Comparison of ENCODE assay signal across 10 mouse cellular contexts in genomic region chr17:47507523-47507922, GRCm38 (mm10). TPM values are rescaled to one million over a fixed set of nuclear protein-coding genes. Genes with fewer than 3 reads are reported as not detected.
DNase-seq lines count a peak whose midpoint lies in the region; ATAC-seq and TF ChIP-seq lines count a peak whose summit lies in the region.
"Had no signal": no experiment of that assay in that cellular context is flagged by ENCODE, and none has a peak within 500 bp of the region (broad histone marks: within the 10 kb centered on the region; RNA-seq: fewer than 3 reads in every experiment).

No protein-coding gene starts in this region.

- H3K27me3 ChIP-seq in heart, adult 2 months (ENCODE audit: control insufficient read depth, insufficient read depth, low read length) = no peaks in the 10 kb centered on the region
- no peaks in the 10 kb centered on the region for H3K27me3 ChIP-seq in lung, embryonic 14.5 days (ENCODE audit: insufficient read depth, low read length)
- no peaks in the 10 kb centered on the region for H3K27me3 ChIP-seq in heart, embryonic 16.5 days (ENCODE audit: control insufficient read depth, insufficient read depth, low read length)
- H3K27me3 ChIP-seq in neural tube, embryonic 15.5 days (replicated peaks) = no peaks in the 10 kb centered on the region
- H3K27me3 ChIP-seq: forebrain, embryonic 12.5 days; hindbrain, embryonic 13.5 days had no signal

- H3K9ac ChIP-seq in heart, adult 2 months (ENCODE audit: low read depth, low read length) = 0 out of 2 replicates have a peak overlapping the region, but pooled peaks have one; percentile 12
- no peak overlapping the region for H3K9ac ChIP-seq in lung, embryonic 14.5 days
- peak overlapping the region; percentile 49 for H3K9ac ChIP-seq in heart, embryonic 16.5 days (ENCODE audit: low read length)
- H3K9ac ChIP-seq in neural tube, embryonic 15.5 days (replicated peaks) = no peak overlapping the region
- H3K9ac ChIP-seq: forebrain, embryonic 12.5 days; hindbrain, embryonic 13.5 days had no signal

- no peaks in the 10 kb centered on the region for H3K79me2 ChIP-seq in heart, adult 2 months (replicated peaks; ENCODE audit: control insufficient read depth, insufficient read depth, low read length)

- peak overlapping the region; percentile 98 for H3K27ac ChIP-seq in heart, adult 2 months
- H3K27ac ChIP-seq in lung, embryonic 14.5 days (ENCODE audit: low read depth) = peak overlapping the region; percentile 37; the same call in 1 of the 2 replicates
- H3K27ac ChIP-seq in heart, embryonic 16.5 days (ENCODE audit: low read length) = peak overlapping the region; percentile 98
- H3K27ac ChIP-seq in neural tube, embryonic 15.5 days (replicated peaks) = no peak overlapping the region; the same call in 1 of the 2 replicates
- H3K27ac ChIP-seq: forebrain, embryonic 12.5 days had no signal

- 73% methylated on average over 2 of the region's 2 CpGs for WGBS in heart, adult 2 months
- WGBS in lung, embryonic 14.5 days = 63% methylated on average over 2 of the region's 2 CpGs
- 89% methylated on average over 2 of the region's 2 CpGs for WGBS in heart, embryonic 16.5 days
- 89% methylated on average over 2 of the region's 2 CpGs for WGBS in neural tube, embryonic 15.5 days

- intact Hi-C loops in heart, adult 2 months (cut with DNase I) = no loop called here

- H3K36me3 ChIP-seq in heart, adult 2 months (ENCODE audit: control insufficient read depth, insufficient read depth, low read length) = peaks cover 2% of the 10 kb centered on the region; the same call in 1 of the 2 replicates
- H3K36me3 ChIP-seq in lung, embryonic 14.5 days (ENCODE audit: insufficient read depth) = no peaks in the 10 kb centered on the region
- H3K36me3 ChIP-seq in heart, embryonic 16.5 days (ENCODE audit: control insufficient read depth, insufficient read depth) = no peaks in the 10 kb centered on the region
- H3K36me3 ChIP-seq in neural tube, embryonic 15.5 days = no peaks in the 10 kb centered on the region
- H3K36me3 ChIP-seq: forebrain, embryonic 12.5 days; hindbrain, embryonic 13.5 days had no signal

- no peak for TF ChIP-seq EP300 in heart, adult 2 months (IDR thresholded peaks at IDR 0.05; ENCODE audit: insufficient read depth, low read depth, low read length)

- no peak for TF ChIP-seq POLR2A in heart, adult 2 months (IDR thresholded peaks at IDR 0.05; ENCODE audit: insufficient read depth, low read depth, low read length)

- no peaks in the 10 kb centered on the region for H3K9me3 ChIP-seq in lung, embryonic 14.5 days (ENCODE audit: low read depth, low read length)
- no peaks in the 10 kb centered on the region for H3K9me3 ChIP-seq in heart, embryonic 16.5 days (replicated peaks; ENCODE audit: control insufficient read depth, low read length)
- H3K9me3 ChIP-seq in neural tube, embryonic 15.5 days (replicated peaks) = no peaks in the 10 kb centered on the region
- H3K9me3 ChIP-seq: forebrain, embryonic 12.5 days; hindbrain, embryonic 13.5 days had no signal

- no peak for ATAC-seq in lung, embryonic 14.5 days (ENCODE audit: insufficient read depth)
- ATAC-seq in heart, embryonic 16.5 days (replicated peaks; ENCODE audit: extremely low read depth, insufficient read depth, low FRiP score) = no peak
- no peak for ATAC-seq in neural tube, embryonic 15.5 days (ENCODE audit: low FRiP score)

- TF ChIP-seq CTCF in heart, adult 2 months (IDR thresholded peaks at IDR 0.05) = no peak
- no peak for TF ChIP-seq CTCF in lung, embryonic 14.5 days (IDR thresholded peaks at IDR 0.05; ENCODE audit: low read depth)

- peak overlapping the region; percentile 6 for H3K4me3 ChIP-seq in heart, adult 2 months
- no peak overlapping the region for H3K4me3 ChIP-seq in lung, embryonic 14.5 days (ENCODE audit: low read depth, low read length)
- peak overlapping the region; percentile 48; the same call in 1 of the 2 replicates for H3K4me3 ChIP-seq in heart, embryonic 16.5 days (ENCODE audit: low read length)
- H3K4me3 ChIP-seq in neural tube, embryonic 15.5 days (replicated peaks) = no peak overlapping the region
- H3K4me3 ChIP-seq: forebrain, embryonic 12.5 days; hindbrain, embryonic 13.5 days had no signal

- no peak for DNase-seq in heart, adult 2 months
- no peak for DNase-seq in heart, adult 18-20 months
- DNase-seq in lung, embryonic 14.5 days = no peak
- no peak for DNase-seq in lung, adult 18-20 months
- no peak for DNase-seq in adrenal gland, adult 8-10 months
- DNase-seq in c-Kit-positive CD71-positive TER-119-positive erythroid progenitor cells, embryonic 14.5 days (ENCODE audit: low spot score) = no peak

- H3K4me1 ChIP-seq in heart, adult 2 months (ENCODE audit: control insufficient read depth, insufficient read depth, low read length) = peaks cover 25% of the 10 kb centered on the region
- H3K4me1 ChIP-seq in lung, embryonic 14.5 days (ENCODE audit: insufficient read depth) = peaks cover 15% of the 10 kb centered on the region
- H3K4me1 ChIP-seq in heart, embryonic 16.5 days (ENCODE audit: control insufficient read depth, insufficient read depth, low read length) = peaks cover 36% of the 10 kb centered on the region
- peaks cover 28% of the 10 kb centered on the region for H3K4me1 ChIP-seq in neural tube, embryonic 15.5 days

- H3K4me2 ChIP-seq in lung, embryonic 14.5 days = peak overlapping the region; percentile 47
- peak overlapping the region; percentile 76 for H3K4me2 ChIP-seq in heart, embryonic 16.5 days (ENCODE audit: low read depth, low read length)
- H3K4me2 ChIP-seq in neural tube, embryonic 15.5 days = 0 out of 2 replicates have a peak overlapping the region, but pooled peaks have one; percentile 34
- H3K4me2 ChIP-seq: forebrain, embryonic 12.5 days had no signal

RNA-seq across cellular contexts. Expression of gene Ccnd3, which starts 2.7 kb away (rescaled TPM):
- 10 to 100 TPM; 75.9 to 83.7 TPM for total RNA-seq in heart, adult 2 months (2021)
- polyA plus RNA-seq in heart, adult 2 months (2012; rRNA removed) = 75.1 and 77.5 TPM in 2 replicates
- 10 to 100 TPM; 83.3 to 87.1 TPM for total RNA-seq in heart, adult 18-20 months (2021)
- 289 and 308 TPM in 2 replicates for polyA plus RNA-seq in lung, embryonic 14.5 days (2014; fragmentation: Nextera tagmentation; extraction: Ambion mirVana)
- 412 and 420 TPM in 2 replicates for polyA plus RNA-seq in heart, embryonic 16.5 days (2015; fragmentation: Nextera tagmentation; extraction: Ambion mirVana)
- polyA plus RNA-seq in neural tube, embryonic 15.5 days (2015; fragmentation: Nextera tagmentation; extraction: Ambion mirVana) = 76.5 and 139 TPM in 2 replicates
- 100 to 1,000 TPM; 350 to 623 (median 446) TPM for total RNA-seq in adrenal gland, adult 8-10 months (2022)

RNA-seq across cellular contexts. Expression of gene Taf8, which starts 5.4 kb away (rescaled TPM):
- 10 to 100 TPM; 10.8 to 12.5 TPM for total RNA-seq in heart, adult 2 months (2021)
- 14.2 and 21.0 TPM in 2 replicates for polyA plus RNA-seq in heart, adult 2 months (2012; rRNA removed)
- 10 to 100 TPM; 10.2 to 10.4 TPM for total RNA-seq in heart, adult 18-20 months (2021)
- 22.1 and 26.8 TPM in 2 replicates for polyA plus RNA-seq in lung, embryonic 14.5 days (2014; fragmentation: Nextera tagmentation; extraction: Ambion mirVana)
- 20.3 and 20.8 TPM in 2 replicates for polyA plus RNA-seq in heart, embryonic 16.5 days (2015; fragmentation: Nextera tagmentation; extraction: Ambion mirVana)
- polyA plus RNA-seq in neural tube, embryonic 15.5 days (2015; fragmentation: Nextera tagmentation; extraction: Ambion mirVana) = 19.5 and 21.5 TPM in 2 replicates
- 10 to 100 TPM; 22.8 to 29.9 (median 25.9) TPM for total RNA-seq in adrenal gland, adult 8-10 months (2022)

Comparison
In these comparisons a context has a peak if more than half of its experiments do, and no peak if none do; other contexts are left out.
1. H3K4me3 ChIP-seq: peak in heart, adult 2 months (single experiment) and heart, embryonic 16.5 days (single experiment); none in lung, embryonic 14.5 days (single experiment) and neural tube, embryonic 15.5 days (single experiment).
2. H3K9ac ChIP-seq: peak in heart, adult 2 months (single experiment) and heart, embryonic 16.5 days (single experiment); none in lung, embryonic 14.5 days (single experiment) and neural tube, embryonic 15.5 days (single experiment).
3. Peak in every context shown above with its lines, with median percentiles within 50 percentile points of each other: H3K4me2 ChIP-seq.